Mouse (Mus musculus) liver, embryonic 12.5 days (tissue): ENCODE measurements around the gene C87436. TPM values are rescaled to one million over a fixed set of nuclear protein-coding genes. Genes with fewer than 3 reads are reported as not detected.
A peak's percentile ranks its signal among the peaks of the same experiment; 100 is the strongest.
"Not testable (repeated sequence)": the region's sequence is repeated elsewhere in the genome, so short reads cannot be mapped to it uniquely, and the experiment has no call there.

Experiments
- ATAC-seq: fragments of 200-750 bp; cut with Nextera tagmentation; 2 replicates; pipeline ENCODE4 v1.8.0; 2017; ENCODE audit warnings: moderate number of reproducible peaks, mild to moderate bottlenecking, moderate library complexity
- H3K27ac ChIP-seq: fragments of 300-500 bp; sonication (generic); 2 replicates; pipeline ENCODE4 v1.5.1; 2016; ENCODE audit warnings: mild to moderate bottlenecking
- H3K27me3 ChIP-seq: fragments of 300-500 bp; sonication (generic); replicated peaks from 2 replicates; pipeline ENCODE4 v1.6.1; 2016; ENCODE audit warnings: mild to moderate bottlenecking, moderate library complexity
- H3K36me3 ChIP-seq: fragments of 300-500 bp; sonication (generic); 2 replicates; pipeline ENCODE4 v1.6.1; 2016; ENCODE audit warnings: mild to moderate bottlenecking, moderate library complexity
- H3K4me1 ChIP-seq: fragments of 300-500 bp; sonication (generic); 2 replicates; pipeline ENCODE4 v1.6.1; 2016
- H3K4me2 ChIP-seq: fragments of 300-500 bp; sonication (generic); 2 replicates; pipeline ENCODE4 v1.6.1; 2016; ENCODE audit warnings: mild to moderate bottlenecking, moderate library complexity
- H3K4me3 ChIP-seq: fragments of 300-500 bp; sonication (generic); 2 replicates; pipeline ENCODE4 v1.5.1; 2016; ENCODE audit warnings: mild to moderate bottlenecking, moderate library complexity
- H3K9ac ChIP-seq: fragments of 300-500 bp; sonication (generic); 2 replicates; pipeline ENCODE4 v1.6.1; 2016; ENCODE audit warnings: mild to moderate bottlenecking, moderate library complexity
- H3K9me3 ChIP-seq: fragments of 300-500 bp; sonication (generic); replicated peaks from 2 replicates; pipeline ENCODE4 v1.6.1; 2016; ENCODE audit warnings: mild to moderate bottlenecking, moderate library complexity
- WGBS: fragments of 180-500 bp; shearing (Covaris S2); methylation state at CpG from one replicate; pipeline ENCODE4 v1.1.7; 2016; ENCODE audit not compliant: insufficient replicate concordance; 5-methylcytosine and 5-hydroxymethylcytosine counted together
- polyA plus RNA-seq: library from polyadenylated mRNA; unstranded; fragments of >200 nt; fragmentation: Nextera tagmentation; extraction: Ambion mirVana; gene quantifications from 2 replicates; pipeline ENCODE4 v1.2.1, GENCODE M21; 2016

The C87436 gene
- polyA plus RNA-seq, 1 experiment from 2014 or later = 18.8 TPM

GRCm38 (mm10) chr6:86489945-86490344, 51.8 kb downstream of the C87436 start:
- Histone ChIP-seq H3K4me2 (no peak overlapping the region), H3K4me3 (no peak overlapping the region), H3K9me3 (no peaks in the 10 kb centered on the region), H3K36me3 (no peaks in the 10 kb centered on the region), H3K9ac (no peak overlapping the region), H3K27ac (no peak overlapping the region), H3K4me1 (peaks cover 34% of the 10 kb centered on the region), H3K27me3 (no peaks in the 10 kb centered on the region)
- no peak for ATAC-seq
- WGBS = 81% methylated on average over 2 of the region's 2 CpGs

GRCm38 (mm10) chr6:86490413-86490812, 52.2 kb downstream of the C87436 start:
- H3K9ac ChIP-seq, H3K4me2 ChIP-seq, ATAC-seq, H3K36me3 ChIP-seq, H3K9me3 ChIP-seq, H3K27ac ChIP-seq, H3K4me3 ChIP-seq, H3K27me3 ChIP-seq: not testable (repeated sequence)
- WGBS = 84% methylated on average over 8 of the region's 8 CpGs
- H3K4me1 ChIP-seq = peaks cover 38% of the 10 kb centered on the region

GRCm38 (mm10) chr6:86493469-86494263, 55.5 kb downstream of the C87436 start:
- H3K27ac ChIP-seq = peak overlapping the region; percentile 30; the same call in 1 of the 2 replicates
- no peak overlapping the region for H3K9ac ChIP-seq
- 25% methylated on average over 13 of the region's 13 CpGs for whole genome bisulfite sequencing
- no peak for ATAC-seq
- H3K4me3 ChIP-seq = no peak overlapping the region
- H3K4me1 ChIP-seq = peaks cover 42% of the 10 kb centered on the region
- H3K9me3 ChIP-seq = no peaks in the 10 kb centered on the region
- H3K27me3 ChIP-seq = no peaks in the 10 kb centered on the region
- H3K4me2 ChIP-seq = peak overlapping the region; percentile 24; the same call in 1 of the 2 replicates
- H3K36me3 ChIP-seq = no peaks in the 10 kb centered on the region

GRCm38 (mm10) chr6:86494767-86495166, 56.6 kb downstream of the C87436 start:
- 83% methylated on average over 7 of the region's 7 CpGs for WGBS

GRCm38 (mm10) chr6:86495661-86496060, 57.5 kb downstream of the C87436 start:
- no peaks in the 10 kb centered on the region for H3K27me3 ChIP-seq
- no peak overlapping the region for H3K4me3 ChIP-seq

More at GRCm38 (mm10) chr6:86494767-86495166, 56.6 kb downstream of the C87436 start:
- H3K9me3 ChIP-seq = no peaks in the 10 kb centered on the region
- no peak overlapping the region for H3K4me2 ChIP-seq
- no peak overlapping the region for H3K4me3 ChIP-seq
- H3K36me3 ChIP-seq = no peaks in the 10 kb centered on the region
- no peak overlapping the region for H3K27ac ChIP-seq
- H3K27me3 ChIP-seq = no peaks in the 10 kb centered on the region
- H3K4me1 ChIP-seq = peaks cover 51% of the 10 kb centered on the region
- no peak for ATAC-seq
- no peak overlapping the region for H3K9ac ChIP-seq

GRCm38 (mm10) chr6:86496127-86496526, 58.0 kb downstream of the C87436 start:
- no peak overlapping the region for H3K9ac ChIP-seq
- H3K4me1 ChIP-seq = peaks cover 57% of the 10 kb centered on the region
- no peaks in the 10 kb centered on the region for H3K27me3 ChIP-seq
- ATAC-seq = no peak
- peak overlapping the region; percentile 61 for H3K27ac ChIP-seq
- WGBS = 83% methylated on average over 8 of the region's 8 CpGs
- H3K9me3 ChIP-seq = no peaks in the 10 kb centered on the region
- H3K4me3 ChIP-seq = no peak overlapping the region
- H3K4me2 ChIP-seq = peak overlapping the region; percentile 55
- H3K36me3 ChIP-seq = no peaks in the 10 kb centered on the region

More at GRCm38 (mm10) chr6:86495661-86496060, 57.5 kb downstream of the C87436 start:
- 61% methylated on average over 3 of the region's 3 CpGs for WGBS
- ATAC-seq = no peak
- H3K36me3 ChIP-seq = no peaks in the 10 kb centered on the region
- no peak overlapping the region for H3K27ac ChIP-seq
- H3K4me1 ChIP-seq = peaks cover 57% of the 10 kb centered on the region
- H3K9ac ChIP-seq = no peak overlapping the region
- H3K4me2 ChIP-seq = no peak overlapping the region; the same call in 1 of the 2 replicates
- no peaks in the 10 kb centered on the region for H3K9me3 ChIP-seq

GRCm38 (mm10) chr6:86496585-86496984, 58.4 kb downstream of the C87436 start:
- H3K4me3 ChIP-seq = peak overlapping the region; percentile 33
- H3K27me3 ChIP-seq = no peaks in the 10 kb centered on the region
- H3K36me3 ChIP-seq = no peaks in the 10 kb centered on the region
- H3K4me1 ChIP-seq = peaks cover 57% of the 10 kb centered on the region
- H3K4me2 ChIP-seq = peak overlapping the region; percentile 55
- no peak for ATAC-seq
- WGBS = 66% methylated on average over 5 of the region's 5 CpGs
- H3K9me3 ChIP-seq = no peaks in the 10 kb centered on the region
- H3K27ac ChIP-seq = peak overlapping the region; percentile 61
- peak overlapping the region; percentile 61; the same call in 1 of the 2 replicates for H3K9ac ChIP-seq

GRCm38 (mm10) chr6:86497071-86497815, 59.1 kb downstream of the C87436 start:
- Histone ChIP-seq H3K9me3 (no peaks in the 10 kb centered on the region), H3K27me3 (no peaks in the 10 kb centered on the region), H3K36me3 (no peaks in the 10 kb centered on the region), H3K9ac (peak overlapping the region; percentile 61), H3K4me2 (peak overlapping the region; percentile 55), H3K27ac (peak overlapping the region; percentile 61), H3K4me1 (peaks cover 57% of the 10 kb centered on the region), H3K4me3 (peak overlapping the region; percentile 33)
- WGBS = 18% methylated on average over 13 of the region's 13 CpGs
- ATAC-seq = 0 out of 2 replicates have a peak, but pooled peaks have one; percentile 47

GRCm38 (mm10) chr6:86497942-86498732, 60.0 kb downstream of the C87436 start:
- H3K27ac ChIP-seq = peak overlapping the region; percentile 61; the same call in 1 of the 2 replicates
- H3K4me3 ChIP-seq = 0 out of 2 replicates have a peak overlapping the region, but pooled peaks have one; percentile 33
- WGBS = 58% methylated on average over 11 of the region's 11 CpGs
- peak overlapping the region; percentile 55 for H3K4me2 ChIP-seq
- H3K9ac ChIP-seq = peak overlapping the region; percentile 61; the same call in 1 of the 2 replicates
- H3K9me3 ChIP-seq = no peaks in the 10 kb centered on the region
- H3K27me3 ChIP-seq = no peaks in the 10 kb centered on the region
- ATAC-seq = no peak
- H3K36me3 ChIP-seq = no peaks in the 10 kb centered on the region
- H3K4me1 ChIP-seq = peaks cover 56% of the 10 kb centered on the region

- Histone ChIP-seq H3K9me3 (no peaks in the 10 kb centered on the region), H3K36me3 (no peaks in the 10 kb centered on the region), H3K27me3 (no peaks in the 10 kb centered on the region), H3K4me2 (no peak overlapping the region), H3K4me1 (peaks cover 44% of the 10 kb centered on the region), H3K27ac (peak overlapping the region; percentile 16; the same call in 1 of the 2 replicates), H3K9ac (no peak overlapping the region), H3K4me3 (no peak overlapping the region)
- no peak for ATAC-seq
- WGBS = 58% methylated on average over 5 of the region's 5 CpGs
Observed at GRCm38 (mm10) chr6:86499571-86500109, 61.5 kb downstream of the C87436 start.

- no peak overlapping the region for H3K4me3 ChIP-seq
- H3K9ac ChIP-seq = no peak overlapping the region
- H3K36me3 ChIP-seq = no peaks in the 10 kb centered on the region
- no peak overlapping the region for H3K27ac ChIP-seq
- H3K27me3 ChIP-seq = no peaks in the 10 kb centered on the region; the same call in 1 of the 2 replicates
- WGBS = 67% methylated on average over 4 of the region's 4 CpGs
- H3K4me2 ChIP-seq = no peak overlapping the region
- no peaks in the 10 kb centered on the region for H3K9me3 ChIP-seq
- H3K4me1 ChIP-seq = peaks cover 24% of the 10 kb centered on the region
- ATAC-seq = no peak
Observed at GRCm38 (mm10) chr6:86503513-86503912, 65.3 kb downstream of the C87436 start.
